Mouse (Mus musculus): ENCODE measurements at regions not wholly inside any gene's neighbourhood (a gene's known extent, or its start where the extent isn't known, plus 50 kb on each side); places are given as distances from the start of the nearest gene placed in this dataset.
A peak's percentile ranks its signal among the peaks of the same experiment; 100 is the strongest.

DNA sequence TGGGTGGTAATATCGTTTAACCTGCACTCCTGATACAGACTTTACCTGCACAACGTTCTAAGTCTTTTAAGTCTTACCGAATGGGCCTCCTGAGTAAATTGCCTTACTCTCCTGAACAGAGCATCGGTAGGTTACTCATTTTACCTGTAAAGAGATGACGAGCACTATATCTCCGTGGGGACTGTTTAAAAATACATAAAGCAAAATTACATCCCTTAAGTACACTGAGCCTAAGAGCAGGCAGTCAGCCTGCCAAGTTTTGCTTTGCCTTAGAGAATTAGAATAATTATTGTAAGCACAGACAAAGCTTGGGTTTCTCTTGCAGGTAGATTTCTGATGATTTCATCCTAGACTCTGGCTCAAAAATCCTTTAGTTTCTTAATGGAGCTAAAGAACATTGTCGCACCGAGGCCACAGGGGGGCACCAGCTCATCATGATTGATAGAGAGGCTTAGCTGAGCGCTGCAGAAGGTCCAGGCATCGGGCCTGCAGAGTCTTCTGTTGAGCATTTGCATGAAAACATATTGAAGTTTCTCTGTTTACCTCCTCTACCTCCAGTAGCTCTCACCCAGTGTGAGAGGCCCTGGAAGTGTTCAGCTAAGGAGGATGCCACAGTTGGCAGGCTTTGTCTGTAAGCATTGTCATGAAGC is 208.3 kb upstream of the Ccdc54 start:
- H3K27ac ChIP-seq (replicated peaks; ENCODE audit: low read depth, low read length): no peak overlapping the region
- H3K27me3 ChIP-seq (replicated peaks; ENCODE audit: control insufficient read depth, insufficient read depth, low read length): no peaks in the 10 kb centered on the region
- 41% methylated on average over 10 of the region's 10 CpGs for WGBS
- DNase-seq (ENCODE audit: low spot score) (peak; percentile 89), ATAC-seq (ENCODE audit: low read depth) (peak; percentile 76)
- H3K4me1 ChIP-seq (ENCODE audit: control insufficient read depth, insufficient read depth, low read length): no peaks in the 10 kb centered on the region
- no peak overlapping the region for H3K4me2 ChIP-seq (ENCODE audit: low read depth, low read length)
- H3K36me3 ChIP-seq (ENCODE audit: control insufficient read depth, insufficient read depth, low read length): no peaks in the 10 kb centered on the region
- no peak overlapping the region for H3K4me3 ChIP-seq (ENCODE audit: low read depth, low read length)
- H3K9ac ChIP-seq (ENCODE audit: low read depth, low read length): no peak overlapping the region
- no peaks in the 10 kb centered on the region for H3K9me3 ChIP-seq (ENCODE audit: control insufficient read depth, low read length)

DNA sequence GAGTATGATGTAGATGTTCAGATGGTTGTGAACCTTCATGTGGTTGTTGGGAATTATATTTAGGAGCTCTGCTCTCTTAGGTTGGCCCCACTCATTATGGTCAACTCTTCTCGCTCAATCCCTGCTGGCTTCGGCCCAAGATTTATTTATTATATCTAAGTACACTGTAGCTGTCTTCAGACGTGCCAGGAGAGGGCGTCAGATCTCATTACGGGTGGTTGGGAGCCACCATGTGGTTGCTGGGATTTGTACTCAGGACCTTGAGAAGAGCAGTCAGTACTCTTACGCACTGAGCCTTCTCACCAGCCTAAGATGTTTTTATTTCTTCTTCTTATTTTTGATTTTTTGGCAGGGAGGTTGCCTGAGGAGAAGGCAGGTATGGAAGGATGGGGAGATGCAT is 207.1 kb upstream of the Ccdc54 start:
- Histone ChIP-seq H3K4me1 (ENCODE audit: control insufficient read depth, insufficient read depth, low read length) (no peaks in the 10 kb centered on the region), H3K4me3 (ENCODE audit: low read depth, low read length) (no peak overlapping the region), H3K27me3 (replicated peaks; ENCODE audit: control insufficient read depth, insufficient read depth, low read length) (no peaks in the 10 kb centered on the region), H3K36me3 (ENCODE audit: control insufficient read depth, insufficient read depth, low read length) (no peaks in the 10 kb centered on the region), H3K9me3 (ENCODE audit: control insufficient read depth, low read length) (no peaks in the 10 kb centered on the region), H3K9ac (ENCODE audit: low read depth, low read length) (no peak overlapping the region), H3K27ac (replicated peaks; ENCODE audit: low read depth, low read length) (no peak overlapping the region), H3K4me2 (ENCODE audit: low read depth, low read length) (no peak overlapping the region)
- no peak for ATAC-seq (ENCODE audit: low read depth)
- WGBS: 73% methylated on average over 6 of the region's 6 CpGs
- DNase-seq (ENCODE audit: low spot score): no peak

DNA sequence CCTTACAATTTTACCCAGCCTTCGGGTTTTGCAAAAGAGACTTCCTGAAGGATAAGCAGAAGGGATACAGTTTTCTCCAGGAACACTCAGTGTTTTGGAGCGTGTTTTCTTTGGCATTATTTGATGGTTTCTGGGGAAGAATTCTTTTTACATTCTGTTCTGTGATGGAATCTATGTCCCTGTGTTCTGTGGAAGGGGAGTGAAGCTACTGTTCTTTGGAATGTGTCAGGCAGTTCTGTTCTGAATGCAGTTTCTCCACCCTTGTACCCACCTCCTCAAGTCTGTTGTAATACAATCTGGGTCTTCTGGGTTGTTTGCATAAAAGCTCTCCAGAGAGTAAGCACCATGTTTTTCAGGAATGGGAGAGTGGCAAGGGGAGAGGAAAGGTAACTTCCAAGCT is 202.0 kb upstream of the Ccdc54 start:
- Histone ChIP-seq H3K36me3 (ENCODE audit: control insufficient read depth, insufficient read depth, low read length) (no peaks in the 10 kb centered on the region), H3K27ac (replicated peaks; ENCODE audit: low read depth, low read length) (no peak overlapping the region), H3K9me3 (ENCODE audit: control insufficient read depth, low read length) (no peaks in the 10 kb centered on the region), H3K4me2 (ENCODE audit: low read depth, low read length) (no peak overlapping the region), H3K27me3 (replicated peaks; ENCODE audit: control insufficient read depth, insufficient read depth, low read length) (no peaks in the 10 kb centered on the region), H3K4me1 (ENCODE audit: control insufficient read depth, insufficient read depth, low read length) (no peaks in the 10 kb centered on the region; the same call in 1 of the 2 replicates), H3K9ac (ENCODE audit: low read depth, low read length) (no peak overlapping the region), H3K4me3 (ENCODE audit: low read depth, low read length) (no peak overlapping the region)
- 63% methylated on average over 2 of the region's 2 CpGs for WGBS
- ATAC-seq (ENCODE audit: low read depth) (no peak), DNase-seq (ENCODE audit: low spot score) (no peak)

DNA sequence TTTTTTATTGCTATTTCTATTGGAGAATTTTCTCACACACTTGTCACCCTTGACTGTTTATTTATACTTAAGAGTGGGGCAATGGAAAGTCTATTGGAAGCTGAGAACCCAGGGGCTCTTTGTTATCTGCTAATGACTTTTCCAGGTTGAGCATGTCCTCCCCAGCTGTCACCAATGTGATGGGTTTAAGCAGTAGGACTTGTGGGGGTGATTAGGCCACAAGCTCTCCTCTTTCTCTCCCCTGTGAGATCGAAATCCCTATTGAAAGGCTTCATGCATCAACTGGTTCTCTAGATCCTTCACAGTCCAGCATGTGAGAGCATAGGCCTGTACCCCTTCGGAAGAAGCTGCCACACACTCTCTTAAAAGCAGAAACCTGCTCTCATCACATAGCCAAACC is 201.6 kb upstream of the Ccdc54 start:
- no peaks in the 10 kb centered on the region; the same call in 1 of the 2 replicates for H3K4me1 ChIP-seq (ENCODE audit: control insufficient read depth, insufficient read depth, low read length)
- DNase-seq (ENCODE audit: low spot score): no peak
- no peak overlapping the region for H3K27ac ChIP-seq (replicated peaks; ENCODE audit: low read depth, low read length)
- 51% methylated on average over 2 of the region's 2 CpGs for WGBS
- H3K4me3 ChIP-seq (ENCODE audit: low read depth, low read length): no peak overlapping the region
- no peak for ATAC-seq (ENCODE audit: low read depth)
- no peaks in the 10 kb centered on the region for H3K9me3 ChIP-seq (ENCODE audit: control insufficient read depth, low read length)
- H3K36me3 ChIP-seq (ENCODE audit: control insufficient read depth, insufficient read depth, low read length): no peaks in the 10 kb centered on the region
- no peak overlapping the region for H3K4me2 ChIP-seq (ENCODE audit: low read depth, low read length)
- H3K9ac ChIP-seq (ENCODE audit: low read depth, low read length): no peak overlapping the region
- H3K27me3 ChIP-seq (replicated peaks; ENCODE audit: control insufficient read depth, insufficient read depth, low read length): no peaks in the 10 kb centered on the region

DNA sequence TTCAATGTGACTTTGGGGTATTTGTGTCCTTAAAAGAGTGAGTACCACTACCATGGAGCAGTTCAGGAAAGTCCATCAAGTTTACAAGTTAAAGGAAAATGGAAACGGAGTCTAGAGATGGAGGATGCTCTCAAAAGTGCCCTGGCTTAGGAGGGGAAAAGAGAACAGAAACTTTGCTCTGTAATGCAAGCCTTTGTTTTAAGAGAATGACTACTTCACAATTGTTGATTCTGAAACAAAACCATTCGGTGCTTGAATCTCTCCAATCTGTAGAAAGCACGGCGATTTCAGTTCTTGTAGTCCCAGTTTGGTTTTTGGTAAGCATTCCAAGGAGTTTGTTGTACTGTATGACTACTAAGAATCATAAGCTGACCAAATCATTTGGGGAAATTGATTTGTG is 197.7 kb upstream of the Ccdc54 start:
- Histone ChIP-seq H3K4me1 (ENCODE audit: control insufficient read depth, insufficient read depth, low read length) (peaks cover 7% of the 10 kb centered on the region), H3K4me2 (ENCODE audit: low read depth, low read length) (no peak overlapping the region), H3K9ac (ENCODE audit: low read depth, low read length) (no peak overlapping the region), H3K9me3 (ENCODE audit: control insufficient read depth, low read length) (no peaks in the 10 kb centered on the region), H3K36me3 (ENCODE audit: control insufficient read depth, insufficient read depth, low read length) (no peaks in the 10 kb centered on the region), H3K4me3 (ENCODE audit: low read depth, low read length) (no peak overlapping the region), H3K27me3 (replicated peaks; ENCODE audit: control insufficient read depth, insufficient read depth, low read length) (no peaks in the 10 kb centered on the region), H3K27ac (replicated peaks; ENCODE audit: low read depth, low read length) (no peak overlapping the region)
- ATAC-seq (ENCODE audit: low read depth): no peak
- DNase-seq (ENCODE audit: low spot score): no peak
- 89% methylated on average over 4 of the region's 4 CpGs for WGBS

DNA sequence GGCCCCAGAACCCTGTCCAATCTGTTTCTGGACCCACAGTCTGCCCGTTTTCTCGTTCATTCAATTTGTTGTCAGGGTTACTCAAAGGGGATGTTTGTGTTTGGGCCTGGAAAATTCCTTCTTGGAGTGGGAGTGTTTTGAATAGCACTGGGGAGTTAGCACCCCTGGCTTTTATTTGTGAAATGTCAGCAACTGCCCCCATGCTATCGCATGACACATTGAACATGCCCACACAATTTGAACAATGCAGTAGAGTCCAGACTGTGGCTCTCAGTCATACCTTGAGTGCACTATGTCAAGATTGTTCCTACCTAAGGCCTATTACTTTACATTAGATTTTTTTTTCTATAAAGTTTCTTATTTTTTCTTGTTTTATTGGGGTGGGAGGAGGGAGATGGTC is 195.2 kb upstream of the Ccdc54 start:
- no peak overlapping the region for H3K4me3 ChIP-seq (ENCODE audit: low read depth, low read length)
- WGBS: 76% methylated on average over 3 of the region's 3 CpGs
- no peak overlapping the region for H3K4me2 ChIP-seq (ENCODE audit: low read depth, low read length)
- no peaks in the 10 kb centered on the region for H3K9me3 ChIP-seq (ENCODE audit: control insufficient read depth, low read length)
- H3K27me3 ChIP-seq (replicated peaks; ENCODE audit: control insufficient read depth, insufficient read depth, low read length): no peaks in the 10 kb centered on the region
- DNase-seq (ENCODE audit: low spot score): no peak
- peaks cover 8% of the 10 kb centered on the region for H3K4me1 ChIP-seq (ENCODE audit: control insufficient read depth, insufficient read depth, low read length)
- no peak overlapping the region for H3K27ac ChIP-seq (replicated peaks; ENCODE audit: low read depth, low read length)
- H3K9ac ChIP-seq (ENCODE audit: low read depth, low read length): no peak overlapping the region
- no peak for ATAC-seq (ENCODE audit: low read depth)
- no peaks in the 10 kb centered on the region for H3K36me3 ChIP-seq (ENCODE audit: control insufficient read depth, insufficient read depth, low read length)

DNA sequence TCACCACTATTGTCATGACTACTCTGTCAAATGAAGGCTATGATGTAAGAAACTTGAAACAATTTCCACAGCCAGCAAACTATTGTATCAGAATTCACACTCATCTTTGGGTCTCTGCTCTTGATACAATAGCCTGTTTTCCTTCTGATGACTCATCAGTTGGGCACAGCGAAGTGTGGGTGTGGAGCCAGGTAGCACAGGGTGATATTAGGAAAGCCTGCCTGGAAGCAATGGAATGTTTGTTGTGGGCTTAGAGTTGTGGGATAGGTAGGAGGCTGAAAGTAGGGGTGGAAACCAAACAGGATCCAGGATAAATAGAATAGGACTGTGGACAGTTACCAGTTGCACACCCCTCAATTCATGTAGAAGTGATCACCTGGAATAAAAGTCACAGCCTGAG is 194.4 kb upstream of the Ccdc54 start:
- Histone ChIP-seq H3K27ac (replicated peaks; ENCODE audit: low read depth, low read length) (no peak overlapping the region), H3K9ac (ENCODE audit: low read depth, low read length) (no peak overlapping the region), H3K36me3 (ENCODE audit: control insufficient read depth, insufficient read depth, low read length) (no peaks in the 10 kb centered on the region), H3K9me3 (ENCODE audit: control insufficient read depth, low read length) (no peaks in the 10 kb centered on the region), H3K4me2 (ENCODE audit: low read depth, low read length) (no peak overlapping the region), H3K27me3 (replicated peaks; ENCODE audit: control insufficient read depth, insufficient read depth, low read length) (no peaks in the 10 kb centered on the region), H3K4me3 (ENCODE audit: low read depth, low read length) (no peak overlapping the region), H3K4me1 (ENCODE audit: control insufficient read depth, insufficient read depth, low read length) (peaks cover 8% of the 10 kb centered on the region)
- 86% methylated on average over 1 of the region's 1 CpGs for WGBS
- no peak for DNase-seq (ENCODE audit: low spot score)
- no peak for ATAC-seq (ENCODE audit: low read depth)

DNA sequence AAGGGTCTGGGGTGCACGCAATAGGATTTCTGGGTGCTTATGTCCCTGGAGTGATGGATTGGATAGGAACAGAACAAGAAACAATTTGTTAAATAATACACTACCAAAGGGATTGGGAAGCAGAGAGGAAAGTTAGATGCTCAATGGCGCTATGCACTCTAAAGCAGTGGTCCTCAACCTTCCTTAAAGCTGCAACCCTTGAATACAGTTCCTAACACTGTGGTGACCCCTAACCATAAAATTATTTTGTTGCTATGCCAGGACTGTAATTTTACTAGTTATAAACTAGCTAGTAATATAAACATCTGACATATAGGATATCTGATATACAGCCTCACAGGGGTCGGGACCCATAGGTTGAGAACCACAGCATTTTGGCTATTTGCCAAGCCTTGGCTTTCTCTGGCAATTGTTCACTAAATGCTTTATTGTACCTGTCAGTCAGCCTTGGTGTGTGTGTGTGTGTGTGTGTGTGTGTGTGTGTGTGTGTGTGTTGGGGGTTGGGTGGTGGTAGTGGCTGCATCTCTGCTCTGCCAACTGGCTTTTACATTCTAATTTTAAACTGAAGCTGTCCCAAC is 193.8 kb upstream of the Ccdc54 start:
- Histone ChIP-seq H3K9me3 (ENCODE audit: control insufficient read depth, low read length) (no peaks in the 10 kb centered on the region), H3K4me2 (ENCODE audit: low read depth, low read length) (no peak overlapping the region), H3K9ac (ENCODE audit: low read depth, low read length) (no peak overlapping the region), H3K27me3 (replicated peaks; ENCODE audit: control insufficient read depth, insufficient read depth, low read length) (no peaks in the 10 kb centered on the region), H3K4me3 (ENCODE audit: low read depth, low read length) (no peak overlapping the region), H3K36me3 (ENCODE audit: control insufficient read depth, insufficient read depth, low read length) (no peaks in the 10 kb centered on the region), H3K4me1 (ENCODE audit: control insufficient read depth, insufficient read depth, low read length) (peaks cover 8% of the 10 kb centered on the region), H3K27ac (replicated peaks; ENCODE audit: low read depth, low read length) (no peak overlapping the region; the same call in 1 of the 2 replicates)
- no peak; the same call in 1 of the 2 replicates for ATAC-seq (ENCODE audit: low read depth)
- no peak for DNase-seq (ENCODE audit: low spot score)
- 73% methylated on average over 3 of the region's 3 CpGs for WGBS
